Mouse (Mus musculus): ENCODE measurements around the gene Tcp10b. TPM values are rescaled to one million over a fixed set of nuclear protein-coding genes. Genes with fewer than 3 reads are reported as not detected.
A peak's percentile ranks its signal among the peaks of the same experiment; 100 is the strongest.
"Not testable (repeated sequence)": the region's sequence is repeated elsewhere in the genome, so short reads cannot be mapped to it uniquely, and the experiment has no call there.

Tcp10b gene
- 0.10 TPM in 1 of 2 replicates, not detected in the other for polyA plus RNA-seq (2016; fragmentation: Nextera tagmentation; extraction: Ambion mirVana)

DNA sequence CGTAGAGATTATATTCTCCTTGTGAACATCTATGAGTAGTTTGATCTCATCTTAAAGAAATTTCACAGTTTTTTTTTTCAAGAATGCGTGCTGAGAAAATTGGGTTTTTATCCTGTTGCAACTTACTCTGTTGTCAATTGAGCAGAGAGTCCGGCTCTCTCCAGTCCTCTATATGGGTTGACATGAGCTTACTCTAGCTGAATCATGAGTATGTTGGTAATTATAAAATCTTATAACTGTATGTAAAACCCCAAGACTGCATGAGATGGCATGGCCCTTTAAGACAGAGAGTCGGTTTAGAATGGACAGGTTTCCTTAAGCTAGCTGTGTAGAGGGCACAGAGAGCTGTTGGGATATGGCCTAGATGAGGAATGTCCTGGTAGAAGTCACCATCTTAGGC is at the start of gene Tcp10b:
TSS of gene Tcp10b (plus strand) at position 301 of the 400 bp plus-strand sequence.
- H3K4me1 ChIP-seq, result not testable (repeated sequence)
- WGBS (ENCODE audit: insufficient replicate concordance), result 69% methylated on average over 4 of the region's 4 CpGs

DNA sequence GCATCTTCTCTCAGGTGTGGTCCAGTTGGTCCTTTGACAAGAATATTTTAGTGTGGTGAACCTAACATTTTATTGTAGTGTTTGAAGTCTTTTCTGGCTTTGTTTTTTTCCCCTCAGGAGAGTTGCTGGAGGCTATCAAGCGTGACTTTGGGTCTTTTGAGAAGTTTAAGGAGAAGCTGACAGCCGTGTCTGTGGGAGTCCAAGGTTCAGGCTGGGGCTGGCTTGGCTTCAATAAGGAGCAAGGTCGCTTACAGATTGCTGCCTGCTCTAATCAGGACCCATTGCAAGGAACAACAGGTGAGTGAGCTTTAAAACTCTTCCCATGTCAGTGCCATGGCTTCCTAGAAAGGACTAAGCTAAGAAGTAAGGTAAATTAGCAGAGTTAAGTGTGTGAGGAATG is 47.6 kb upstream of the Tcp10b start:
- no peak for ATAC-seq
- H3K9me3 ChIP-seq (replicated peaks), result no peaks in the 10 kb centered on the region
- 74% methylated on average over 3 of the region's 3 CpGs for WGBS (ENCODE audit: insufficient replicate concordance)
- peaks cover 61% of the 10 kb centered on the region for H3K36me3 ChIP-seq
- H3K4me1 ChIP-seq, result peaks cover 19% of the 10 kb centered on the region
- H3K4me2 ChIP-seq, result no peak overlapping the region
- no peaks in the 10 kb centered on the region for H3K27me3 ChIP-seq (replicated peaks)
- no peak overlapping the region for H3K9ac ChIP-seq
- no peak overlapping the region for H3K27ac ChIP-seq
- no peak overlapping the region for H3K4me3 ChIP-seq

More for the DNA sequence above, at the start of gene Tcp10b:
- H3K4me2 ChIP-seq; H3K4me3 ChIP-seq; H3K27ac ChIP-seq; H3K9me3 ChIP-seq (replicated peaks); ATAC-seq; H3K9ac ChIP-seq; H3K36me3 ChIP-seq; H3K27me3 ChIP-seq (replicated peaks): not testable (repeated sequence)

DNA sequence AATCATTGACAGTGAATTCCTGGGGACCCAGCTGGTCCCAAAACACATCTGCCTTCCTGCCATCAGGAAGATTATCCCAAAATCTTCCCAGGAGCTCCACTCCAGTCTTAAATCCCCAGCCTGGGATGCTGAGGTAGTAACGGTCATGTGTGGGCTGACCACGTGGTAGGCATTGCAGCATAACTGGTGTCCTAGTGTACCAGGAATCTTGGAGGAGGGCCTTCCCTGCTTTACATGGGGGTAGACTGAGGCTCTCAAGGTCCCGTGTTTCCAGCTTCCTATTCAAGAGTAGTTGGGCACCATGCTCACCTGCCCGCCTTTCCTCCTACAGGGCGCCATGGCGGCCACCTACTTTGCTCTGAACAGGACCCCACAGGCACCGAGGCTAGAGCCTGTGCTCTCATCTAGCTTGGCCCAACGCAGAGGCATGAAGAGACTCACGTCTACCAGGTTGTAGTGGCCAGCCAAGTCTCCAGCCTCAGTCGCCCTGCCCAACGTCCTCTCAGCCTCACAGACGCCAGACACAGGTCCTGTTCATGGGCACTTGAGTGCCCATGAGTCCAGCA is 24.2 kb upstream of the Tcp10b start:
- H3K4me3 ChIP-seq; H3K9me3 ChIP-seq (replicated peaks); H3K36me3 ChIP-seq; H3K27ac ChIP-seq; H3K27me3 ChIP-seq (replicated peaks); ATAC-seq; H3K9ac ChIP-seq; H3K4me1 ChIP-seq; H3K4me2 ChIP-seq: not testable (repeated sequence)
- 78% methylated on average over 4 of the region's 12 CpGs for WGBS (ENCODE audit: insufficient replicate concordance)

DNA sequence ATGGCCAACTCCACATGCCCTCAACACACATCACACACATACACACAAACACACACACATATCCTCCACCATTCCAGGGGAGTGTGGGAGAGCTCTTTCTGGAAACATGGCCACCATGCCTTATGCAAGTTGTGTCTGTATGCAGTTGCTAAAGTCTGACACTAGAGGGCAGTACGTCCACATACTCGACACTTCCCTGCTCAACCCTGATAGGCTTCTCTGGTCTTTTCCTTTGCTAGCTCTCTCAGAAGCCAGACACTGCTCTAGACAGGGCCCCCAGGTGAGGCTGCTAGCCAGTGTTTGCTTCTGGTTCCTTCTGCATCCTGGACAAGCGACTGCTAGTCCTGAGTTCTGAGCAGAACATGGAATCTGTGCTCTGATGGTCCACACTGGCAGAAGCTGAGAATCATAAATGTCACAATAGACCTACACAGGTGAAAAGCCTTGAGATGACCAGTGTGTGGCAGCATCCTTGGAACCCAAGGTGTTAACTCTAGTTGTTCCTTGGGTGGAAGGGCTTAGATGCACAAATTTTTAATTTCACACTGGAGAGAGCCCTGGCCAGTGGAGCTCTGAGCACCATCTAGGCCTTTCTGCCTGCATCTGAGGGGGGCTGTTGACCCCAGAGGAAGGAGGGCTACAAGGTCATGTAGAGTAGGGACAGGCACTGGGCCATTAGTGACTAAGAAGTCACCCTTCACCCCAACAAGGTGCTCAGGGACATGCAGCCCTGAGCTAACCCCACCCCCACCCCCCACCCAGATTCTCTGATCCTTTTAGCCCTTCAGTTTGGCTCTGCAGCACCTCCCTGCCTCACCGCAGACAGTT is 16.8 kb upstream of the Tcp10b start:
- H3K27me3 ChIP-seq (replicated peaks); H3K9ac ChIP-seq; H3K4me2 ChIP-seq; H3K27ac ChIP-seq; H3K4me1 ChIP-seq; H3K4me3 ChIP-seq; H3K36me3 ChIP-seq; H3K9me3 ChIP-seq (replicated peaks): not testable (repeated sequence)
- 21% methylated on average over 4 of the region's 4 CpGs for WGBS (ENCODE audit: insufficient replicate concordance)
- peak; percentile 58 for ATAC-seq

DNA sequence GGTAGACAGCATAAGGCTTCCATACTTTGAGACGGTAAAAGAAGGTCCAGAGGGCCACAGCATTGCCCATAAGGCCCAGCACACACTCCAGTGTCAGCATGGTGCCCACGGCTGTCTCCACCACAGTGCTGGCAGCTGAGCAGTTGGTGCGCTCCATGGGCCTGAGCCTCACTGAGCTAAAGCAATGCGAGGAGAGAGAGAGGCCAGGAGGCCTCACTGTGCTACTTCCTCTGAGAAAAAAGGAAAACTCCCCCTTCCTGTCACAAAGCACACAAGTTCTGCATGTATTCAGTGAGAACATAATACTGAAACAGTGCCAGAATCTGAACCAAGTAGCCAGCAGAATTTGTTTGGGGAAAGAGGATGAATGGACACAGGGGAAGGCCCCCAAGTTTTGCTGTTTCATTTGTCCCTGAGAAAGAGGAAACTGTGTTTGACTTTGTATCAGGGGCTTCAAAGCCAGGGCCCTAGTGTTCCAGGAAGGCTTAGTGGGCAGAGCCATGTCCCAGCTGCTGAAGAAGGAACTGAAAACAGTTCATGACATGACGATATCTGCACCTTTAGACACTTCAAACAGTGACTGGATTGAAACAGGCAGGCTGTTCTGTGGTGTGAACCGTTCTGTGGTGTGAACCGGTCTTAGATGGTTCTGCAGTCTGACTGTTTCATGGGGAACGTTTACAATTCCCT is 8.6 kb upstream of the Tcp10b start, which contains the start of gene Gpr31b:
TSS of gene Gpr31b (minus strand) at position 173 of the 690 bp plus-strand sequence.
- H3K27ac ChIP-seq; H3K4me3 ChIP-seq; H3K4me1 ChIP-seq; H3K4me2 ChIP-seq; H3K9me3 ChIP-seq (replicated peaks); H3K9ac ChIP-seq; H3K36me3 ChIP-seq; ATAC-seq; H3K27me3 ChIP-seq (replicated peaks): not testable (repeated sequence)
- 40% methylated on average over 2 of the region's 8 CpGs for WGBS (ENCODE audit: insufficient replicate concordance)

DNA sequence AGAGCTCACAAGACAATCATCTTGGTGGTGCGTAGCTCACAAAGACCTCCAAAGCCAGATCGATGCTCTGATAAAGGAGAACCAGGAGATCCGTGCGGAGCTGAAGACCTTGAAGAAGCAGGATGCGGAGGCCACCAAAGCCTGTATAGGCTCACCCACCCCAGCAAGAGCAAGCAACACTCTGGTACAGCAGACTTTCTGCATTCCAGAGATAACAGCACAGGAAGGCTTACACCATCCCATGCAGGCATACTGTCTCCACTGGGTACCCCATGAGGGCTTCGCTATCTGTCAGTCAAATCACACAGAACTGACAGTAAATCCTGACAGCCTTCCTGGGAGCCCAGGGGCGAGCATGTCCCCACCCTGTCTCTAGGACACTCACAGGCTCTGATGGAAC is 2.0 kb downstream of the Tcp10b start:
- not testable (repeated sequence) for H3K4me1 ChIP-seq; H3K4me2 ChIP-seq; H3K4me3 ChIP-seq; H3K27me3 ChIP-seq (replicated peaks); H3K9me3 ChIP-seq (replicated peaks); H3K9ac ChIP-seq; H3K27ac ChIP-seq; H3K36me3 ChIP-seq
- 51% methylated on average over 7 of the region's 7 CpGs for WGBS (ENCODE audit: insufficient replicate concordance)
- 0 out of 2 replicates have a peak, but pooled peaks have one; percentile 27 for ATAC-seq

DNA sequence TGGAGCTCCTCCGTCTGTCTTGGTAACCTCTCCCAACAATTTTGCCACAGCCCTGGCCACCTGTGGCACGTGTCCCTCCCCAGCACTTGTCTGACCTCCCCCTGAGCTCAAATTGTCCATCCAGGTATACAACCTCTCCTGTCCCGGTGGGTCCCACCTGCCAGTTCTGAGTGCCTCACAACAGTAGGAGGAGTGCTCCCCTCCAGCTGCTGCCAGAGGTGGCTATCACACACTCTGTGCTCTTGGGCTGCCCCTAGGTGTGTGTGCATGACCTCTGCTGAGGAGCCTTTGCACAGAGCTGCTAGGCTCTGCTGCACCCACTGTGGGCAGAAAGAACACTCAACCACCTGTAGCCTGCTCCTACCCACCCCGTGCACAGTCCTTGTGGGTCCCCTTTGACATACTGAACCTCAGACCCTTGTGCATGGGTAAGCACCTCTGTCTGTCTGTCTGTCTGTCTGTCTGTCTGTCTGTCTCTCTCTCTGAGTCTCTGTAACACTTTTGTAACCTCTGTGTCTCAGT is 7.0 kb downstream of the Tcp10b start:
- not testable (repeated sequence) for H3K27me3 ChIP-seq (replicated peaks); H3K4me2 ChIP-seq; H3K27ac ChIP-seq; H3K36me3 ChIP-seq; H3K9ac ChIP-seq; H3K4me1 ChIP-seq; H3K4me3 ChIP-seq; H3K9me3 ChIP-seq (replicated peaks)
- WGBS (ENCODE audit: insufficient replicate concordance), result 73% methylated on average over 1 of the region's 4 CpGs
- peak; percentile 35; the same call in 1 of the 2 replicates for ATAC-seq

DNA sequence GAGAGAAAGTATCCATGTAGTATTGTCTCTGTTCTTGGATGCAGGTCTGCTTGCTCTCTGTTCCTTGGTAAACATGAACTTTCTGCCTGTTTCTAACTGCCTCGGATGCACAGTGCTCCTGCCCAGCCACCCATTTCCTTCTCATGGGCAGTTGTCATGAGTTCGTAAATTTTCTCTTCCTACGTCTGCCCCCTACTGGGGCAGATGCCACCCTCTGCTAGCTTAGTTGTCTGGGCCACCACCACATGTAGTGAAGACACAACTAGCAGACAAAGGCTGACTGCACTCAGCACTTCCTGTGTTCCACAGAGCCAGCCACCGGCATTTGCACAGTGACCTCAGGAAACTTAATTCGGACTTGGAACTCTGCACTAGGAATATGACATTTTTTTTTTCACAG is 8.3 kb downstream of the Tcp10b start:
- not testable (repeated sequence) for H3K9me3 ChIP-seq (replicated peaks); H3K9ac ChIP-seq; H3K36me3 ChIP-seq; ATAC-seq; H3K4me1 ChIP-seq; H3K4me2 ChIP-seq; H3K27me3 ChIP-seq (replicated peaks); H3K27ac ChIP-seq; H3K4me3 ChIP-seq
- WGBS (ENCODE audit: insufficient replicate concordance), result 43% methylated on average over 4 of the region's 5 CpGs

DNA sequence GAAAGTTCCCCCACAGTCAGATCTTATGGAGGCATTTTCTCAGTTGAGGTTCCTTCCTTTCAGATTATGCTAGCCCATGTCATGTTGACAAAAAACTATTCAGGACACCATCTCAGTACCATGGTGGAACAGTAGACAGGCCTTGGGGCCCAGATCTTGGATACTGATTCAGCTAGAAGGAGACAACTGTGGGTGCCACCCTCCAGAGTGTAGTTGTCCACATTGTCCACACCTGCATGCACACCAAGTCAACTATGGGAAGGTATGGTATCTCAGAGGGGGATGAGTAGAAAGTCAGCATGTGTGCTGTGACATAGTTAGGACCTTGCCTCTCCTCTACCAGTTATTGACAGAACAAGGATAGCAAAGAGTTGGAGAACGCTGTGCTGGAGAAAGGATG is 30.6 kb downstream of the Tcp10b start:
- not testable (repeated sequence) for ATAC-seq

DNA sequence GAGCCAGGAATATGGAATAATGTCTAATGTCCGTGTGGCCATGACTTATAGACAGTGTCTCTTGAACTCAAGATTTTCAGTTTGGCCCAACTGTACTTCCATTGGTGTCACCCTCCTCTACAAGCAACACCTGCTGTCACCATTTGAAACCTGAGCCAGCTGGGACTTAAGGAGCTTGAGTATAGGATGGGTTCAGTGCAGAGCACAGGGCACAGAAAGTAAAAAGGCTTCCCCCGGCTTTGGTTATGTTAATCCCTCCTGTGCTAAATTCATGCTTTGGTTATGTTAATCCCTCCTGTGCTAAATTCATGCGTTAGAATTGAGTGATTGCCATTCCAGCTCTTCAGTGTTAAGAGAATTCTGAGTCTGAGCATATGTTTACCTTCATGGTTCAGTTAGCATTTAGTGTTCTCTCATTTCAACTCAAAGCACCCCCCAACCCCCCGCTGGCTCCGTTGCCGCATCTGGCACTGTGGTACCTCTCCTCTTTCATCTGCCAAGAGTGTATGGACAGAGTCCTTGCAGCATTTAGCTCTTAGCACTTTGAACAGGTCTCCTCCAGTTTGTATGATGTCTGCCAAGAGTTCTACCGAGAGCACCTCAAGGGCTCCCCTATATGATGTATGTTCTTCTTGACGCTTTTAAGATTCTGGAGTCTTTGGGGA is 31.3 kb downstream of the Tcp10b start:
- not testable (repeated sequence) for ATAC-seq; H3K4me2 ChIP-seq; H3K9ac ChIP-seq; H3K4me1 ChIP-seq; H3K9me3 ChIP-seq (replicated peaks); H3K36me3 ChIP-seq; H3K27me3 ChIP-seq (replicated peaks); H3K27ac ChIP-seq; H3K4me3 ChIP-seq
- WGBS (ENCODE audit: insufficient replicate concordance), result 59% methylated on average over 7 of the region's 8 CpGs

More for the DNA sequence above, 30.6 kb downstream of the Tcp10b start:
- not testable (repeated sequence) for H3K9ac ChIP-seq; H3K27me3 ChIP-seq (replicated peaks); H3K4me2 ChIP-seq; H3K9me3 ChIP-seq (replicated peaks); H3K4me1 ChIP-seq; H3K4me3 ChIP-seq; H3K27ac ChIP-seq; H3K36me3 ChIP-seq
- WGBS (ENCODE audit: insufficient replicate concordance), result 60% methylated on average over 1 of the region's 1 CpGs

DNA sequence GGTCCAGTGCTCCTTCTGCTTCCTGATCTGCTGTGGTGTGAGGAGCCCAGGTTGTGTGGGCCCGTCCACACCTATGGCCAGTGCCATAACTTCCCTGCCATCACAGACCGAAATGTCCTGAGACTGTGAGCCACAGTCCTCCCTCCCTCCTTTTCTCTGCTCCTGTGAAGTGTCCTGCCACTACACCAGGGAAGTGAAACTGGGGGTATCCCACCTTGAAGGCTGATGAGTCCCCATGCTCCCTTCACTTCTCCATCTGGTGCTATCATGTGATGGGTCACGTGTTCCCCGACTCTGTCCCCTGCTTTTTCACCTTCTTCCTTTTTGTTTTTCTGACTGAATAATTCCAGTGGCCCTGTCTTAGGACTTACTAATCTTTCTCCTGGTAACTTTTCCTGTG is 32.1 kb downstream of the Tcp10b start:
- not testable (repeated sequence) for H3K9me3 ChIP-seq (replicated peaks); ATAC-seq; H3K36me3 ChIP-seq; H3K9ac ChIP-seq; H3K27ac ChIP-seq; H3K4me1 ChIP-seq; H3K4me3 ChIP-seq; H3K27me3 ChIP-seq (replicated peaks); H3K4me2 ChIP-seq
- 71% methylated on average over 2 of the region's 4 CpGs for WGBS (ENCODE audit: insufficient replicate concordance)

DNA sequence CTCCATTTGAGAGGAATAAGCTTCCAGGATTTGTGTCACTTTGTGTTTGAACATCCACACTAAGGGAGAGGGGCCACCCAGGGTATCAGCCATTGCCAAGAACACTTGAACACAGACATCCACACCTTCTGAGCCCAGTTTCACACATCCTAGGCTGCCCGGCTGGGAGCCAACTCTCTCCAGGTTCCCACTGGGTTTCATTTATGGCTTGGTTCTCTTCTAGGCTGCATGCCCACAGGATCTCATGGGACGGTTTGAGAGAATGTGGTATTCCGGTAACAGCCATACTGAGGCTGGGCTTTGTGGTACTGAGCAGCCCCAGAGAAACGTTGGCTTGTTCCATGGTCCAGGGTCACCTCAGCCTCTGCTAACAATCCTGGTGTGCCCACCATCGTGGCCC is 45.7 kb downstream of the Tcp10b start:
- H3K4me3 ChIP-seq; H3K4me2 ChIP-seq; H3K36me3 ChIP-seq; H3K9ac ChIP-seq; H3K4me1 ChIP-seq; H3K9me3 ChIP-seq (replicated peaks); ATAC-seq; H3K27ac ChIP-seq; H3K27me3 ChIP-seq (replicated peaks): not testable (repeated sequence)
- WGBS (ENCODE audit: insufficient replicate concordance), result 66% methylated on average over 5 of the region's 5 CpGs
